Mouse (Mus musculus): Measurements from ENCODE around the gene Irf2bpl. TPM values are rescaled to one million over a fixed set of nuclear protein-coding genes. Genes with fewer than 3 reads are reported as not detected.

Gene Irf2bpl
- total and polyA plus RNA-seq, 3 experiments = 20.1 to 36.9 (median 32.6) TPM

DNA sequence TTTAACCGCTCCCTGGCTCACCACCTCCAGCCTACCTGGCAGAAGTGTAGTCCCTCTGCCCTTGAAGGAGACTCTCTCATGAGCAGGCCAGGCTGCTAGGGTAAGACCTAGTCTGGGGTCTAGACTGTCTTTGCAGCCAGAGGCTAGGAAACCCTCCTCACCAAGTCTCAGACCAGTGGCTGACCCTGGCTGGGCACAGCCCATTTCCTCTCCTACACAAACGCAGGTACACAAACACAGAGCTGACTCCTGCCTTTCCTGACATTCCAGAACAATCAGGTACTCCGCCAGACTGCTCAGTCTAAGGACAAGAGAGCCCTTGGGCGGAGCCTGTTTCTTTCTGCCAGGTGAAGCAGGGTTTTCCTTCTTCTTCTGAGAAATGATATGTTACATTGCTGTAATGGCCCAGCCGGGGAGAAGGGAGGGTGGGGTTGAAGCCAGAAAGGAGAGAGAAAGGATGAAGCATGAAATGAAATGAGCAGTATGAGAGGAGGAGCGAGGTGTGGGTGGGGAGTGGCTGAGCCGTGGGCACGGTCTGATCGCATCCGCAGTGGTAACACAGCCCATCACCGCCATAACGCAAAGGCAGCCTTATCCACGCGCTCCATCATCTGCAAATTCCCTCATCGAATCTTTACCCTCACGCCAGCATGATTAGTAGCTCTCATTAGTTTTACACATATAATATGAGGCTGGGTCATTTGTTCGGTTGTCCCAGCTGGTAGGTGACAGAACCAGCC, 34.6 kb upstream of the Irf2bpl start:
- no peak overlapping the region for H3K4me3 ChIP-seq
- peaks cover 22% of the 10 kb centered on the region for H3K4me1 ChIP-seq (ENCODE audit: control insufficient read depth, insufficient read depth, low read length)
- no peaks in the 10 kb centered on the region for H3K79me2 ChIP-seq (replicated peaks; ENCODE audit: control insufficient read depth, insufficient read depth, low read length)
- no peak overlapping the region for H3K9ac ChIP-seq (ENCODE audit: low read depth, low read length)
- 81% methylated on average over 17 of the region's 17 CpGs for WGBS
- H3K27me3 ChIP-seq (ENCODE audit: control insufficient read depth, insufficient read depth, low read length) = no peaks in the 10 kb centered on the region
- peak overlapping the region; percentile 58 for H3K27ac ChIP-seq
- intact Hi-C loops (cut with DNase I) = no loop called here
- H3K36me3 ChIP-seq (ENCODE audit: control insufficient read depth, insufficient read depth, low read length) = no peaks in the 10 kb centered on the region
- no peak for TF ChIP-seq CTCF (IDR thresholded peaks at IDR 0.05)
- TF ChIP-seq EP300 (IDR thresholded peaks at IDR 0.05; ENCODE audit: insufficient read depth, low read depth, low read length) = no peak
- TF ChIP-seq POLR2A (IDR thresholded peaks at IDR 0.05; ENCODE audit: insufficient read depth, low read depth, low read length) = no peak
- no peak for DNase-seq

DNA sequence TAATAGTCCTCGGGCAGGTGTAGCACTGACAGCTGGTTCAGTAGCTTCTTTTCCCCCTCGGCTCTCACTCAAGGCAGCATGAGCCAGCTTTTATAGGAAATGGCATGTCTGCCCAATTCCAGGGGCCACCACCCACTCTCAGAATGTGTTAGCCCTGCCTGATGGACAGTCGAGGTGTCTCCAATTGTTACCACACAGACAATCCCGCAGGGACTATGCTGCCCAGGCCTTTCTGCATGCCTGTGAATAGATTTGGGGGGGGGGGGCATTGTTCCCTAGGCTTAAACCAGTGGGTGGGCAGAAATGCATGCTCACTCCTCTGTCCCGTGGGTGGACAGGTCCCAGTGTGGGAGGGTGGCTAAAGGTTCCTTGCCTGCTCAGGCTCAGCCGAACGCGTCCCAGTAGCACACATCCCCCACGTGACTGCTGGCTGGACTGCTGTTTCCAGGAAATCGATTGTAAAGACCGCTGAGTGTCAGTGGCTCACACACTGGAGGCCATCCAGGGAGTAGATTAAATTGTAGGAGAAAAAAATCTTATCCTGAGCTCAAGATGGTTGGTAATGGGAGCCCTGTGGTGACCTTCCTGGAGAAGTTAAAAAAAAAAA, 33.9 kb upstream of the Irf2bpl start:
- no peak overlapping the region for H3K4me3 ChIP-seq
- no peaks in the 10 kb centered on the region for H3K79me2 ChIP-seq (replicated peaks; ENCODE audit: control insufficient read depth, insufficient read depth, low read length)
- TF ChIP-seq POLR2A (IDR thresholded peaks at IDR 0.05; ENCODE audit: insufficient read depth, low read depth, low read length) = 0 out of 2 replicates have a peak, but pooled peaks have one; percentile 24
- TF ChIP-seq CTCF (IDR thresholded peaks at IDR 0.05) = no peak
- peak overlapping the region; percentile 58 for H3K27ac ChIP-seq
- DNase-seq = peak in 1 of 2 experiments; percentile 58
- H3K9ac ChIP-seq (ENCODE audit: low read depth, low read length) = peak overlapping the region; percentile 39
- WGBS = 17% methylated on average over 11 of the region's 11 CpGs
- no peaks in the 10 kb centered on the region for H3K27me3 ChIP-seq (ENCODE audit: control insufficient read depth, insufficient read depth, low read length)
- intact Hi-C loops (cut with DNase I) = no loop called here
- no peaks in the 10 kb centered on the region for H3K36me3 ChIP-seq (ENCODE audit: control insufficient read depth, insufficient read depth, low read length)
- H3K4me1 ChIP-seq (ENCODE audit: control insufficient read depth, insufficient read depth, low read length) = peaks cover 17% of the 10 kb centered on the region

DNA sequence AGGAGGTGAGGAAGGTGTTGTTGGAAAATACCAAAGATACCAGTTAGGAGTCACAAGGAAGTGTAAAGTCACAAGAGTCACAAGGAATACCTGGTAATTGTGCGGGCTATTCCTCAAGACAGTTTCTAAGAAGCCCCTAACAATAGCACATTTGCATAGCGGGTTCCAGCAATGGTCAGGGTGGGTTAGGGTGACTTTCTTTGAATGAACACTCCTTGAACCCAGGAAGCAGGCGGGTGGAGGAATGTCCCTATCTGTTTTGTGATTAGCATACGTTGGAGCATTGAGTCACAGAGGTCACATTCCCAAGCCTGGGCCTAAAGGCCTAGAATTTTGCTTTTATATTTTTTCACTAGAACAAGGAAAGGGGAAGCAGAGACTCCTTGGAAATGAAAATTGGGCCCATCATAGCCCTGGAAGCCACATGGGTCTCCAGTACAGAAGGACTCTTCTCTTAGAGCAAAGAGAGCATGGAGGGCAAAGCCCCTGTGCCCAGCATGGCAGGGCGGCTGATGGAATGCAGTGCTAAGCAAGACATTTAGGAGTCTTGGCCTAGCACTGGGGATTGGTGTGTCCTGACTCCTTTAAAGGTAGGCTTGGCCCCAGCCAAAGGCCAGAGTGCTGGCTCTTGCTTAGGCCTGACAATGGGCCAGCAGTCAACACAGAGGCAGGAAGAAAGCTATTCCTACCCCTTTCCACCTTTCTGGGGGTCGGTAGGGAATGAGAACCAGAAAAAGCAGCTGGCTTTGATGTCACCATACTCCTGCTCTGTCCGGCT, 32.4 kb upstream of the Irf2bpl start:
- H3K79me2 ChIP-seq (replicated peaks; ENCODE audit: control insufficient read depth, insufficient read depth, low read length) = no peaks in the 10 kb centered on the region
- no peak overlapping the region for H3K27ac ChIP-seq
- H3K4me1 ChIP-seq (ENCODE audit: control insufficient read depth, insufficient read depth, low read length) = peaks cover 16% of the 10 kb centered on the region
- no peak for TF ChIP-seq EP300 (IDR thresholded peaks at IDR 0.05; ENCODE audit: insufficient read depth, low read depth, low read length)
- TF ChIP-seq CTCF (IDR thresholded peaks at IDR 0.05) = no peak
- TF ChIP-seq POLR2A (IDR thresholded peaks at IDR 0.05; ENCODE audit: insufficient read depth, low read depth, low read length) = no peak
- no peak for DNase-seq
- no peak overlapping the region for H3K4me3 ChIP-seq
- H3K27me3 ChIP-seq (ENCODE audit: control insufficient read depth, insufficient read depth, low read length) = no peaks in the 10 kb centered on the region
- H3K9ac ChIP-seq (ENCODE audit: low read depth, low read length) = no peak overlapping the region
- intact Hi-C loops (cut with DNase I) = no loop called here
- WGBS = 83% methylated on average over 7 of the region's 7 CpGs
- H3K36me3 ChIP-seq (ENCODE audit: control insufficient read depth, insufficient read depth, low read length) = no peaks in the 10 kb centered on the region

DNA sequence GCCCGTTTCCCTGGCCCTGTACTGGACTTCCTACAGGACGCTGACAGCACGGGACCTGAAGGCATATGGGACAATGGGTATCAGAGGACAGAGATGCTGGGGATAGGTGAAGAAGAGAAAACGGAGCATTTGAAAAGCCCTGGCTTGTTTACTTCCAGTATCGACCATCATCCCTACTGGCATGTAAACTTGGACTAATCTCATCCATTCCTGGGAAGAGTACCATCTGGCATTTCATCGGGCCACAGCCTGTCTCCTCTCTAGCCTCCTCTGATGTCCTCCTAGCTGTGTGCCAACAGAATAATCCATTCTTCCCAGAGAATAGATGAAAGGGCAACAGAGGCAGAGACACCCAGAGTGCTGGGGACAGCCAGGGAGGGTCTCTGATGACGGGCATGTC, 31.0 kb upstream of the Irf2bpl start:
- DNase-seq = no peak
- intact Hi-C loops (cut with DNase I) = no loop called here
- peaks cover 16% of the 10 kb centered on the region for H3K4me1 ChIP-seq (ENCODE audit: control insufficient read depth, insufficient read depth, low read length)
- no peaks in the 10 kb centered on the region for H3K27me3 ChIP-seq (ENCODE audit: control insufficient read depth, insufficient read depth, low read length)
- no peak overlapping the region for H3K9ac ChIP-seq (ENCODE audit: low read depth, low read length)
- TF ChIP-seq EP300 (IDR thresholded peaks at IDR 0.05; ENCODE audit: insufficient read depth, low read depth, low read length) (no peak), CTCF (IDR thresholded peaks at IDR 0.05) (no peak), POLR2A (IDR thresholded peaks at IDR 0.05; ENCODE audit: insufficient read depth, low read depth, low read length) (no peak)
- no peaks in the 10 kb centered on the region for H3K36me3 ChIP-seq (ENCODE audit: control insufficient read depth, insufficient read depth, low read length)
- no peak overlapping the region for H3K4me3 ChIP-seq
- H3K27ac ChIP-seq = no peak overlapping the region
- WGBS = 70% methylated on average over 7 of the region's 7 CpGs
- no peaks in the 10 kb centered on the region for H3K79me2 ChIP-seq (replicated peaks; ENCODE audit: control insufficient read depth, insufficient read depth, low read length)

DNA sequence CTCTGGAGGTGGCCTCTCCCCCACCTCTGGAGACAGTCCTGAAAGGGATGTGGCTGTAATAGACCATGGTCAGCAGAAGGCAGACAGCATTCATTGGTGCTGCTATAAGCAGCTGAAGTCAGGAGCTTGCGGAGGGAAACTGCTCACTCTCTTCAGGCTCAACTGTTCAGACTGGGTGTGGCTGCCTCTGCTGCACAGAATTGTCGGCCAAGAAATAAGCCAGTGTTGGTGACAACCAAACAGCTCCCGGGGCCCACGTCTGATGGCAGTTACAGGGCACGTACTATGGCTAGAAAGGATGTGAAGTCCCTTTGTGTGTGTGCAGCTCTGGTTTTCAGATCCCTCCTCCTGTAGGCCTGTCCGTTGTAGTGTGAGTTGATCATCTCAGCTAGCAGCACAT, 30.2 kb upstream of the Irf2bpl start:
- peak in 1 of 2 experiments; percentile 41 for DNase-seq
- Histone ChIP-seq H3K27ac (peak overlapping the region; percentile 58), H3K4me3 (no peak overlapping the region), H3K4me1 (ENCODE audit: control insufficient read depth, insufficient read depth, low read length) (peaks cover 16% of the 10 kb centered on the region), H3K79me2 (replicated peaks; ENCODE audit: control insufficient read depth, insufficient read depth, low read length) (no peaks in the 10 kb centered on the region), H3K9ac (ENCODE audit: low read depth, low read length) (peak overlapping the region; percentile 47; the same call in 1 of the 2 replicates), H3K36me3 (ENCODE audit: control insufficient read depth, insufficient read depth, low read length) (no peaks in the 10 kb centered on the region), H3K27me3 (ENCODE audit: control insufficient read depth, insufficient read depth, low read length) (no peaks in the 10 kb centered on the region)
- intact Hi-C loops (cut with DNase I) = no loop called here
- TF ChIP-seq CTCF (IDR thresholded peaks at IDR 0.05) = no peak
- no peak for TF ChIP-seq POLR2A (IDR thresholded peaks at IDR 0.05; ENCODE audit: insufficient read depth, low read depth, low read length)
- TF ChIP-seq EP300 (IDR thresholded peaks at IDR 0.05; ENCODE audit: insufficient read depth, low read depth, low read length) = no peak
- 25% methylated on average over 6 of the region's 6 CpGs for WGBS
